In genomic region chr17:31776949-31777607, GRCm38 (mm10) we compare ENCODE assay signal across 8 mouse cellular contexts.
DNase-seq lines count a peak whose midpoint lies in the region; ATAC-seq lines count a peak whose summit lies in the region.

No protein-coding gene starts in this region.

- WGBS in heart, embryonic 13.5 days = 28% methylated on average over 9 of the region's 9 CpGs
- WGBS in embryonic facial prominence, embryonic 10.5 days = 50% methylated on average over 9 of the region's 9 CpGs
- WGBS in hindbrain, embryonic 16.5 days = 50% methylated on average over 9 of the region's 9 CpGs
- WGBS in liver, embryonic 16.5 days (ENCODE audit: insufficient replicate concordance) = 51% methylated on average over 9 of the region's 9 CpGs
- WGBS in stomach, embryonic 14.5 days = 16% methylated on average over 9 of the region's 9 CpGs

- H3K36me3 ChIP-seq in heart, embryonic 13.5 days = no peaks in the 10 kb centered on the region
- H3K36me3 ChIP-seq in embryonic facial prominence, embryonic 10.5 days (replicated peaks) = no peaks in the 10 kb centered on the region
- no peaks in the 10 kb centered on the region for H3K36me3 ChIP-seq in hindbrain, embryonic 16.5 days (ENCODE audit: control insufficient read depth, insufficient read depth, low read length)
- no peaks in the 10 kb centered on the region for H3K36me3 ChIP-seq in liver, embryonic 16.5 days (ENCODE audit: control insufficient read depth, insufficient read depth)
- H3K36me3 ChIP-seq in stomach, embryonic 14.5 days (ENCODE audit: control insufficient read depth, insufficient read depth, low read length) = no peaks in the 10 kb centered on the region

- DNase-seq in heart, postnatal 25 days (ENCODE audit: low spot score) = no peak
- DNase-seq in embryonic facial prominence, embryonic 10.5 days (ENCODE audit: low spot score) = peak; percentile 68

- 0 out of 2 replicates have a peak, but pooled peaks cover 6% of the 10 kb centered on the region for H3K9me3 ChIP-seq in heart, embryonic 13.5 days
- no peaks in the 10 kb centered on the region for H3K9me3 ChIP-seq in embryonic facial prominence, embryonic 10.5 days
- no peaks in the 10 kb centered on the region for H3K9me3 ChIP-seq in hindbrain, embryonic 16.5 days (ENCODE audit: control insufficient read depth, low read length)
- no peaks in the 10 kb centered on the region for H3K9me3 ChIP-seq in liver, embryonic 16.5 days (replicated peaks; ENCODE audit: control insufficient read depth, low read length)
- no peaks in the 10 kb centered on the region for H3K9me3 ChIP-seq in stomach, embryonic 14.5 days (ENCODE audit: control insufficient read depth, low read depth, low read length)

- no peak overlapping the region for H3K4me3 ChIP-seq in heart, embryonic 13.5 days
- H3K4me3 ChIP-seq in embryonic facial prominence, embryonic 10.5 days = no peak overlapping the region
- H3K4me3 ChIP-seq in hindbrain, embryonic 16.5 days (ENCODE audit: low read length) = no peak overlapping the region
- H3K4me3 ChIP-seq in liver, embryonic 16.5 days (ENCODE audit: low read depth, low read length) = no peak overlapping the region
- H3K4me3 ChIP-seq in stomach, embryonic 14.5 days (ENCODE audit: low read depth, low read length) = no peak overlapping the region

- H3K4me1 ChIP-seq in heart, embryonic 13.5 days = peaks cover 38% of the 10 kb centered on the region
- peaks cover 30% of the 10 kb centered on the region for H3K4me1 ChIP-seq in embryonic facial prominence, embryonic 10.5 days
- peaks cover 7% of the 10 kb centered on the region; the same call in 1 of the 2 replicates for H3K4me1 ChIP-seq in hindbrain, embryonic 16.5 days (ENCODE audit: control insufficient read depth, insufficient read depth, low read depth, low read length)
- no peaks in the 10 kb centered on the region for H3K4me1 ChIP-seq in liver, embryonic 16.5 days (ENCODE audit: control insufficient read depth, low read depth, low read length)
- peaks cover 29% of the 10 kb centered on the region for H3K4me1 ChIP-seq in stomach, embryonic 14.5 days (ENCODE audit: control insufficient read depth, insufficient read depth, low read length)

- no peaks in the 10 kb centered on the region for H3K27me3 ChIP-seq in heart, embryonic 13.5 days (replicated peaks)
- no peaks in the 10 kb centered on the region for H3K27me3 ChIP-seq in embryonic facial prominence, embryonic 10.5 days (replicated peaks; ENCODE audit: low read depth, poor library complexity, severe bottlenecking)
- no peaks in the 10 kb centered on the region for H3K27me3 ChIP-seq in hindbrain, embryonic 16.5 days (replicated peaks; ENCODE audit: control insufficient read depth, insufficient read depth, low read length)
- H3K27me3 ChIP-seq in liver, embryonic 16.5 days (ENCODE audit: control insufficient read depth, insufficient read depth, low read depth, low read length) = no peaks in the 10 kb centered on the region
- no peaks in the 10 kb centered on the region for H3K27me3 ChIP-seq in stomach, embryonic 14.5 days (ENCODE audit: control insufficient read depth, insufficient read depth, low read length)

- intact Hi-C loops in heart, postnatal 25 days (cut with DNase I) = no loop called here

- peak overlapping the region; percentile 48; the same call in 1 of the 2 replicates for H3K9ac ChIP-seq in heart, embryonic 13.5 days
- H3K9ac ChIP-seq in hindbrain, embryonic 16.5 days (ENCODE audit: low read depth, low read length) = no peak overlapping the region
- H3K9ac ChIP-seq in liver, embryonic 16.5 days (ENCODE audit: low read depth, low read length) = no peak overlapping the region
- H3K9ac ChIP-seq in stomach, embryonic 14.5 days (replicated peaks; ENCODE audit: low read depth, low read length) = no peak overlapping the region

- H3K27ac ChIP-seq in heart, embryonic 13.5 days (replicated peaks) = peak overlapping the region; percentile 66
- peak overlapping the region; percentile 79 for H3K27ac ChIP-seq in embryonic facial prominence, embryonic 10.5 days (replicated peaks)
- no peak overlapping the region; the same call in none of the 2 replicates for H3K27ac ChIP-seq in hindbrain, embryonic 16.5 days (ENCODE audit: low read depth, low read length)
- no peak overlapping the region for H3K27ac ChIP-seq in liver, embryonic 16.5 days (ENCODE audit: low read length)
- H3K27ac ChIP-seq in stomach, embryonic 14.5 days (ENCODE audit: low read length) = peak overlapping the region; percentile 57

- no peak for ATAC-seq in heart, embryonic 13.5 days (ENCODE audit: extremely low read depth, insufficient number of reproducible peaks, low FRiP score, low TSS enrichment)
- peak; percentile 80 for ATAC-seq in hindbrain, embryonic 16.5 days
- peak; percentile 32; the same call in 1 of the 2 replicates for ATAC-seq in liver, embryonic 16.5 days (ENCODE audit: low read depth)
- peak; percentile 92 for ATAC-seq in stomach, embryonic 14.5 days (ENCODE audit: insufficient number of reproducible peaks, insufficient read depth, low FRiP score, low read depth)
- no peak for ATAC-seq in monocyte, adult 5-6 weeks (replicated peaks; ENCODE audit: insufficient number of reproducible peaks, low FRiP score, low TSS enrichment, poor library complexity, severe bottlenecking)
- no peak for ATAC-seq in erythroid progenitor cell, adult 5-6 weeks (replicated peaks; ENCODE audit: low FRiP score, poor library complexity, severe bottlenecking)

- H3K4me2 ChIP-seq in heart, embryonic 13.5 days = no peak overlapping the region
- no peak overlapping the region for H3K4me2 ChIP-seq in hindbrain, embryonic 16.5 days (ENCODE audit: low read length)
- H3K4me2 ChIP-seq in liver, embryonic 16.5 days (ENCODE audit: low read depth, low read length) = no peak overlapping the region
- H3K4me2 ChIP-seq in stomach, embryonic 14.5 days (replicated peaks; ENCODE audit: low read depth, low read length) = no peak overlapping the region

Comparison
In these comparisons a context has a peak if more than half of its experiments do, and no peak if none do; other contexts are left out.
1. ATAC-seq: peak in hindbrain, embryonic 16.5 days (single experiment), liver, embryonic 16.5 days (single experiment) and stomach, embryonic 14.5 days (single experiment); none in heart, embryonic 13.5 days (single experiment), monocyte, adult 5-6 weeks (single experiment) and erythroid progenitor cell, adult 5-6 weeks (single experiment).
2. H3K27ac ChIP-seq: peak in heart, embryonic 13.5 days (single experiment), embryonic facial prominence, embryonic 10.5 days (single experiment) and stomach, embryonic 14.5 days (single experiment); none in hindbrain, embryonic 16.5 days (single experiment) and liver, embryonic 16.5 days (single experiment).